Mouse (Mus musculus) midbrain, embryonic 16.5 days (tissue): ENCODE data around the gene Elovl5. TPM values are rescaled to one million over a fixed set of nuclear protein-coding genes. Genes with fewer than 3 reads are reported as not detected.

Experiments
- ATAC-seq: fragments of 200-750 bp; cut with Nextera tagmentation; 2 replicates; pipeline ENCODE4 v1.8.0; 2017; ENCODE audit warnings: moderate TSS enrichment
- H3K27ac ChIP-seq: fragments of 300-500 bp; sonication (generic); 2 replicates; pipeline ENCODE4 v1.5.1; 2014; ENCODE audit warnings: mild to moderate bottlenecking, low read length, mixed read lengths
- H3K27me3 ChIP-seq: fragments of 300-500 bp; sonication (generic); 2 replicates; pipeline ENCODE4 v1.6.1; 2014; ENCODE audit warnings: low read depth, low read length, mixed read lengths; ENCODE audit not compliant: control insufficient read depth, insufficient read depth
- H3K36me3 ChIP-seq: fragments of 300-500 bp; sonication (generic); 2 replicates; pipeline ENCODE4 v1.6.1; 2014; ENCODE audit warnings: mild to moderate bottlenecking, low read length, moderate library complexity, mixed read lengths; ENCODE audit not compliant: control insufficient read depth, insufficient read depth
- H3K4me1 ChIP-seq: fragments of 300-500 bp; sonication (generic); 2 replicates; pipeline ENCODE4 v1.6.1; 2014; ENCODE audit warnings: mild to moderate bottlenecking, low read length, mixed read lengths; ENCODE audit not compliant: control insufficient read depth, insufficient read depth
- H3K4me2 ChIP-seq: fragments of 300-500 bp; sonication (generic); 2 replicates; pipeline ENCODE4 v1.6.1; 2014; ENCODE audit warnings: mild to moderate bottlenecking, low read length, mixed read lengths
- H3K4me3 ChIP-seq: fragments of 300-500 bp; sonication (generic); 2 replicates; pipeline ENCODE4 v1.5.1; 2014; ENCODE audit warnings: low read depth, mild to moderate bottlenecking, low read length, moderate library complexity, mixed read lengths
- H3K9ac ChIP-seq: fragments of 300-500 bp; sonication (generic); 2 replicates; pipeline ENCODE4 v1.6.1; 2014; ENCODE audit warnings: low read depth, low read length, mixed read lengths
- H3K9me3 ChIP-seq: fragments of 300-500 bp; sonication (generic); replicated peaks from 2 replicates; pipeline ENCODE4 v1.6.1; 2014; ENCODE audit warnings: mild to moderate bottlenecking, low read length, mixed read lengths; ENCODE audit not compliant: control insufficient read depth, poor library complexity, severe bottlenecking
- WGBS: fragments of 180-500 bp; shearing (Covaris S2); extraction: QIAGEN DNeasy Blood & Tissue Kit; methylation state at CpG from one replicate; pipeline ENCODE4 v1.1.7; 2014; 5-methylcytosine and 5-hydroxymethylcytosine counted together
- polyA plus RNA-seq: library from polyadenylated mRNA; unstranded; fragments of >200 nt; fragmentation: Nextera tagmentation; extraction: Ambion mirVana; gene quantifications from 2 replicates; pipeline ENCODE4 v1.2.1, GENCODE M21; 2015

The Elovl5 gene
- polyA plus RNA-seq, 1 experiment from 2014 or later = 66.4 TPM

- H3K27me3 ChIP-seq = no peaks in the 10 kb centered on the region
- no peak overlapping the region for H3K9ac ChIP-seq
- H3K4me2 ChIP-seq = no peak overlapping the region
- H3K36me3 ChIP-seq = no peaks in the 10 kb centered on the region
- H3K9me3 ChIP-seq = no peaks in the 10 kb centered on the region
- no peak for ATAC-seq
- H3K27ac ChIP-seq = no peak overlapping the region
- peaks cover 24% of the 10 kb centered on the region for H3K4me1 ChIP-seq
- WGBS = 84% methylated on average over 4 of the region's 4 CpGs
- no peak overlapping the region for H3K4me3 ChIP-seq
These were observed 2.5 kb upstream of the Elovl5 start for GRCm38 (mm10) chr9:77914616-77915015.

- Histone ChIP-seq H3K36me3 (no peaks in the 10 kb centered on the region), H3K27me3 (no peaks in the 10 kb centered on the region), H3K9ac (no peak overlapping the region), H3K9me3 (no peaks in the 10 kb centered on the region), H3K27ac (no peak overlapping the region), H3K4me1 (peaks cover 20% of the 10 kb centered on the region), H3K4me3 (no peak overlapping the region), H3K4me2 (no peak overlapping the region)
- ATAC-seq = no peak
- WGBS = 57% methylated on average over 4 of the region's 4 CpGs
These were observed 1.4 kb upstream of the Elovl5 start for GRCm38 (mm10) chr9:77915791-77916190.

GRCm38 (mm10) chr9:77917622-77918131 lies 513 bp downstream of the Elovl5 start:
- Histone ChIP-seq H3K9me3 (no peaks in the 10 kb centered on the region), H3K4me3 (peak overlapping the region; percentile 96), H3K27me3 (no peaks in the 10 kb centered on the region), H3K4me2 (peak overlapping the region; percentile 97), H3K4me1 (peaks cover 17% of the 10 kb centered on the region), H3K9ac (peak overlapping the region; percentile 90), H3K36me3 (no peaks in the 10 kb centered on the region), H3K27ac (peak overlapping the region; percentile 95)
- WGBS = under 1% methylated on average over 41 of the region's 45 CpGs
- peak; percentile 77 for ATAC-seq

GRCm38 (mm10) chr9:77918211-77918610 lies 1.0 kb downstream of the Elovl5 start:
- H3K9ac ChIP-seq = peak overlapping the region; percentile 90
- H3K9me3 ChIP-seq = no peaks in the 10 kb centered on the region
- H3K27ac ChIP-seq = peak overlapping the region; percentile 95; the same call in 1 of the 2 replicates
- H3K4me2 ChIP-seq = peak overlapping the region; percentile 97
- ATAC-seq = no peak
- 19% methylated on average over 10 of the region's 10 CpGs for WGBS
- no peaks in the 10 kb centered on the region for H3K36me3 ChIP-seq
- H3K4me3 ChIP-seq = peak overlapping the region; percentile 96
- no peaks in the 10 kb centered on the region for H3K27me3 ChIP-seq
- peaks cover 17% of the 10 kb centered on the region for H3K4me1 ChIP-seq

- peak overlapping the region; percentile 97 for H3K4me2 ChIP-seq
- H3K27me3 ChIP-seq = no peaks in the 10 kb centered on the region
- WGBS = 79% methylated on average over 5 of the region's 5 CpGs
- H3K36me3 ChIP-seq = no peaks in the 10 kb centered on the region
- no peak overlapping the region; the same call in 1 of the 2 replicates for H3K4me3 ChIP-seq
- peaks cover 17% of the 10 kb centered on the region for H3K4me1 ChIP-seq
- H3K27ac ChIP-seq = no peak overlapping the region
- no peak for ATAC-seq
- 0 out of 2 replicates have a peak overlapping the region, but pooled peaks have one; percentile 15 for H3K9ac ChIP-seq
- H3K9me3 ChIP-seq = no peaks in the 10 kb centered on the region
These were observed 2.0 kb downstream of the Elovl5 start for GRCm38 (mm10) chr9:77918961-77919670.

- no peak for ATAC-seq
- no peak overlapping the region for H3K4me2 ChIP-seq
- no peak overlapping the region for H3K9ac ChIP-seq
- no peaks in the 10 kb centered on the region for H3K9me3 ChIP-seq
- H3K27me3 ChIP-seq = no peaks in the 10 kb centered on the region
- no peak overlapping the region for H3K4me3 ChIP-seq
- H3K36me3 ChIP-seq = no peaks in the 10 kb centered on the region
- 72% methylated on average over 3 of the region's 3 CpGs for WGBS
- no peak overlapping the region for H3K27ac ChIP-seq
- H3K4me1 ChIP-seq = peaks cover 20% of the 10 kb centered on the region
These were observed 3.3 kb downstream of the Elovl5 start for GRCm38 (mm10) chr9:77920481-77920880.

- Histone ChIP-seq H3K4me2 (no peak overlapping the region), H3K9ac (no peak overlapping the region; the same call in 1 of the 2 replicates), H3K4me3 (no peak overlapping the region), H3K27ac (no peak overlapping the region), H3K9me3 (no peaks in the 10 kb centered on the region), H3K36me3 (no peaks in the 10 kb centered on the region), H3K4me1 (peaks cover 20% of the 10 kb centered on the region), H3K27me3 (no peaks in the 10 kb centered on the region)
- 80% methylated on average over 16 of the region's 18 CpGs for WGBS
- no peak for ATAC-seq
These were observed 4.4 kb downstream of the Elovl5 start for GRCm38 (mm10) chr9:77921366-77922260.

- Histone ChIP-seq H3K4me1 (peaks cover 11% of the 10 kb centered on the region), H3K27me3 (no peaks in the 10 kb centered on the region)
These were observed 6.6 kb downstream of the Elovl5 start for GRCm38 (mm10) chr9:77923774-77924173.

More at GRCm38 (mm10) chr9:77923774-77924173, 6.6 kb downstream of the Elovl5 start:
- Histone ChIP-seq H3K4me2 (no peak overlapping the region), H3K4me3 (no peak overlapping the region), H3K36me3 (no peaks in the 10 kb centered on the region), H3K9ac (no peak overlapping the region), H3K27ac (no peak overlapping the region), H3K9me3 (no peaks in the 10 kb centered on the region)
- WGBS = 88% methylated on average over 8 of the region's 8 CpGs
- no peak for ATAC-seq
